Mouse (Mus musculus) small intestine, adult 2 months (tissue): ENCODE data around the gene Pik3c2b.

Experiments used
- CTCF ChIP-seq: fragments of 200-500 bp; IDR thresholded peaks from 2 replicates; pipeline ENCODE4 v1.5.1; 2012; ENCODE audit warnings: low read depth, mild to moderate bottlenecking, control low read depth, inconsistent platforms, low read length, moderate library complexity, mixed read lengths; ENCODE audit not compliant: insufficient replicate concordance, insufficient read length; ENCODE audit errors: extremely low read depth
- POLR2A ChIP-seq: fragments of 200-500 bp; IDR thresholded peaks from 2 replicates; pipeline ENCODE4 v1.6.1; 2012; ENCODE audit warnings: low read depth, mild to moderate bottlenecking, control low read depth, inconsistent platforms, low read length, moderate library complexity

DNA sequence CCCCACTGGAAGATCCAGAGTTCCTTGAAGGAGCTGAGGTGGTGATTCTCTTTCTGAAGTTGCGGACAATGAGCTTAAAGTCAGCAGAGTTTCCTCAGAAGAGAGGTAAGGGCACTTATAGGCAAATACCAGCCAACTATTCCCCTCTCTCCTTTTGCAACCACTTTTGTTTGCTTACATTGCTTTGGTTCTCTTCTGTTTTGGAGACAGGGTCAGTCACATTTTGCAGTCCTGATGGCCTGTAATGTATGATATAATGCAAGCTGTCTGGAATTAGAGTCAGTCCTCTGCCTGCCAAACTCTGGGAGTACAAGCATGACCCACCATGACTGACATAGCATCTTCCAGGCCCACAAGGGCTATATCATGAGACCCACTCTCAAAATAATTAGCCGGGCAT, 18.3 kb upstream of the Pik3c2b start:
- TF ChIP-seq POLR2A (no peak), CTCF (no peak)
